Mouse (Mus musculus) intestine, embryonic 16.5 days (tissue): ENCODE measurements at regions not wholly inside any gene's neighbourhood (a gene's known extent, or its start where the extent isn't known, plus 50 kb on each side); places are given as distances from the start of the nearest gene placed in this dataset.

Experiments used
- ATAC-seq: fragments of 200-750 bp; cut with Nextera tagmentation; 2 replicates; pipeline ENCODE4 v1.8.0; 2017; ENCODE audit warnings: moderate TSS enrichment, moderate library complexity
- H3K27ac ChIP-seq: fragments of 300-500 bp; sonication (generic); 2 replicates; pipeline ENCODE4 v1.5.1; 2014; ENCODE audit warnings: mild to moderate bottlenecking, low read length
- H3K27me3 ChIP-seq: fragments of 300-500 bp; sonication (generic); replicated peaks from 2 replicates; pipeline ENCODE4 v1.6.1; 2014; ENCODE audit warnings: low read length, control low read depth, mixed read lengths; ENCODE audit not compliant: control insufficient read depth, insufficient read depth
- H3K36me3 ChIP-seq: fragments of 300-500 bp; sonication (generic); 2 replicates; pipeline ENCODE4 v1.6.1; 2014; ENCODE audit warnings: low read length, control low read depth; ENCODE audit not compliant: control insufficient read depth, insufficient read depth
- H3K4me1 ChIP-seq: fragments of 300-500 bp; sonication (generic); 2 replicates; pipeline ENCODE4 v1.6.1; 2014; ENCODE audit warnings: low read length, control low read depth, mixed read lengths; ENCODE audit not compliant: control insufficient read depth, insufficient read depth
- H3K4me2 ChIP-seq: fragments of 300-500 bp; sonication (generic); 2 replicates; pipeline ENCODE4 v1.6.1; 2014; ENCODE audit warnings: low read depth, low read length, control low read depth
- H3K4me3 ChIP-seq: fragments of 300-500 bp; sonication (generic); 2 replicates; pipeline ENCODE4 v1.5.1; 2014; ENCODE audit warnings: mild to moderate bottlenecking, low read length
- H3K9ac ChIP-seq: fragments of 300-500 bp; sonication (generic); 2 replicates; pipeline ENCODE4 v1.6.1; 2014; ENCODE audit warnings: low read depth, low read length
- H3K9me3 ChIP-seq: fragments of 300-500 bp; sonication (generic); 2 replicates; pipeline ENCODE4 v1.6.1; 2016; ENCODE audit warnings: low read length, control low read depth; ENCODE audit not compliant: control insufficient read depth
- WGBS: fragments of 180-500 bp; shearing (Covaris S2); extraction: QIAGEN DNeasy Blood & Tissue Kit; methylation state at CpG from one replicate; pipeline ENCODE4 v1.1.7; 2014; 5-methylcytosine and 5-hydroxymethylcytosine counted together

DNA sequence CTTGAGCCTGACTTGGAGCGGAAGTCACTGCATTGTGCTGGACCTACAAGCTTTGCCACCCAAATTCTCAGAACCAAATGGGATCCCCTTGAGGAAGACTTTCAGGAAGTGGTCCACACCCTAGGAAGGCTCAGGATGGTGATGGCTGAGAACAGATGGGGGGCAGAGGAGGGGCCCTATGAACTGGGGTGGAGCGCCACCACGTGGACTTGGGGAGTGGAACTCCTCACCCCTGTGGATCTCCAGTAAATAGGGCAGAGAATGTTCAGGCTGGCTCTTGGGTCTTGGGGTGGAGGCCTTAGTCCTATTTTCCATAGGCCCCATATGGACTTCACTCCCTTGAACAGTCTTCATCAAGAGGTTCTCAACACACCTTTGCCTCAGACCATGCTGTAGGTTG is 260.6 kb downstream of the Dysf start:
- Histone ChIP-seq H3K4me3 (no peak overlapping the region), H3K27ac (no peak overlapping the region), H3K9ac (no peak overlapping the region), H3K4me1 (peaks cover 28% of the 10 kb centered on the region), H3K27me3 (no peaks in the 10 kb centered on the region), H3K9me3 (no peaks in the 10 kb centered on the region), H3K36me3 (no peaks in the 10 kb centered on the region), H3K4me2 (no peak overlapping the region)
- WGBS: 68% methylated on average over 3 of the region's 3 CpGs
- no peak for ATAC-seq

DNA sequence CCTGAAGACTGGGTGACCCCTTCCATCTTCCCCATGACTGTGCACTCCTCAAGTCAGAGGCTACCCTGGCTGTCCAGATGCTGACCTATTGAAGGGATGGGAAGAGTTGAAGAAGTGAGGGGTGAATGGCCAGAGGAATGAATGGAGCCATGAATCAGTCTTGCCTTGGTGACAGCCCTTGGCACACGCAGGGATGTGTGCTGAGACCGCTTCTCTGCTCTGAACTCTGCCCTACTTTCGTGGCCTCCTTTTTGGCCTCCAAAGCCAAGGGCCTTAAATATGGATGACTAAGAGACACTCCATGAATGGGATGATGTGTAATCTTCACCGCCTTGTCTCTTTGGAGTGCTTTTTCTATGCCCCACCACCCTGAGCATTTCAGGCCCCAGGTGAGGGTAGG is 259.7 kb downstream of the Dysf start:
- WGBS: 94% methylated on average over 4 of the region's 4 CpGs
- H3K27ac ChIP-seq: no peak overlapping the region
- no peak overlapping the region for H3K9ac ChIP-seq
- no peaks in the 10 kb centered on the region for H3K27me3 ChIP-seq
- H3K4me2 ChIP-seq: no peak overlapping the region
- no peaks in the 10 kb centered on the region for H3K9me3 ChIP-seq
- ATAC-seq: no peak
- H3K4me1 ChIP-seq: peaks cover 27% of the 10 kb centered on the region
- no peaks in the 10 kb centered on the region for H3K36me3 ChIP-seq
- no peak overlapping the region for H3K4me3 ChIP-seq

DNA sequence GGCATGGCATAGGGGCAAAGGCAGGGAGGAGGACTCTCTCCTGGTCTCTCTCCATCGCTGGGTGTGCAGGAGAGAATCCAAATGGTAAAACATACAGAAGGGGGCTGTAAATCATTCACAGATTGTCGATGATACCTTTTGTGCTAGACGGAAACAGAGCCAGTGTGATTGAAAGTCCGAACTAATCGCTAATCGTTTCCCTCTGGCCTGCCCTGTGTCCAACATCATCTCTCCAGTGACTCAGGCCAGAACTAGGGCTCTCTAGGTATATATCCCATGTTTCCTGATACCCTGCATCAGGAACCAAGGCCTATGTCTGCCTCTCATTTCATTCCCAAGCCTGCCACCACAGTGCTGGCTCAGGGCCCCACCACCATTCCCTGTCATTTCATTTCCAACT is 259.1 kb downstream of the Dysf start:
- Histone ChIP-seq H3K36me3 (no peaks in the 10 kb centered on the region), H3K27me3 (no peaks in the 10 kb centered on the region), H3K9ac (no peak overlapping the region), H3K9me3 (no peaks in the 10 kb centered on the region), H3K27ac (no peak overlapping the region), H3K4me1 (peaks cover 22% of the 10 kb centered on the region), H3K4me3 (no peak overlapping the region), H3K4me2 (no peak overlapping the region)
- ATAC-seq: no peak
- WGBS: 58% methylated on average over 6 of the region's 6 CpGs

DNA sequence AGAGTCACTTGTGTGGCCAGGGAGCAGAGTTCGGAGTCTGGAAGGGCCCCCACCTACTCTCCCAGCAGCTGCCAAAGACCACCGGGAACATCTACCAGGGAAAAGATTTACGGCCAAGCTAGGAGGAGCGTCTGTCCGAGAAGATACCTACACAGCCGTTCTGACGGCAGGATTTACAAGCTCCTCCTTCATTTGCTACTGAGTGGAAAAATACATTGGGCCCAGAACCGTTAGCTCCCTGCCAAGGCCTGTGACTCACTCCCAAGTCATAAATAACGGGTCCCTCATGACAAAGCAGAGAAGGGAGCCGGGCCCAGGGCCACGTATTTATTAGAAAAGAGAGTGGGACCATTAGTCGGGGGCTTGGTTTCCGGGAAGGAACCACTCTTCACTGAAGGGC is 258.3 kb downstream of the Dysf start:
- Histone ChIP-seq H3K9ac (no peak overlapping the region), H3K4me3 (no peak overlapping the region), H3K27ac (no peak overlapping the region), H3K4me2 (no peak overlapping the region), H3K36me3 (no peaks in the 10 kb centered on the region), H3K4me1 (peaks cover 16% of the 10 kb centered on the region), H3K27me3 (no peaks in the 10 kb centered on the region), H3K9me3 (no peaks in the 10 kb centered on the region)
- WGBS: 32% methylated on average over 13 of the region's 13 CpGs
- ATAC-seq: peak; percentile 67

- H3K9me3 ChIP-seq: no peaks in the 10 kb centered on the region
- H3K9ac ChIP-seq: no peak overlapping the region
- 0 out of 2 replicates have a peak, but pooled peaks cover 7% of the 10 kb centered on the region for H3K4me1 ChIP-seq
- 83% methylated on average over 4 of the region's 4 CpGs for WGBS
- H3K36me3 ChIP-seq: no peaks in the 10 kb centered on the region
- ATAC-seq: no peak
- no peak overlapping the region for H3K27ac ChIP-seq
- no peak overlapping the region for H3K4me2 ChIP-seq
- H3K27me3 ChIP-seq: no peaks in the 10 kb centered on the region
- no peak overlapping the region for H3K4me3 ChIP-seq
Measured at GRCm38 (mm10) chr6:84264681-84265080, 256.3 kb downstream of the Dysf start.

- Histone ChIP-seq H3K27me3 (no peaks in the 10 kb centered on the region), H3K4me2 (no peak overlapping the region), H3K9ac (no peak overlapping the region), H3K4me1 (0 out of 2 replicates have a peak, but pooled peaks cover 7% of the 10 kb centered on the region), H3K4me3 (no peak overlapping the region), H3K27ac (no peak overlapping the region), H3K9me3 (no peaks in the 10 kb centered on the region), H3K36me3 (no peaks in the 10 kb centered on the region)
- WGBS: 53% methylated on average over 2 of the region's 2 CpGs
- no peak for ATAC-seq
Measured at GRCm38 (mm10) chr6:84263686-84264085, 255.3 kb downstream of the Dysf start.

DNA sequence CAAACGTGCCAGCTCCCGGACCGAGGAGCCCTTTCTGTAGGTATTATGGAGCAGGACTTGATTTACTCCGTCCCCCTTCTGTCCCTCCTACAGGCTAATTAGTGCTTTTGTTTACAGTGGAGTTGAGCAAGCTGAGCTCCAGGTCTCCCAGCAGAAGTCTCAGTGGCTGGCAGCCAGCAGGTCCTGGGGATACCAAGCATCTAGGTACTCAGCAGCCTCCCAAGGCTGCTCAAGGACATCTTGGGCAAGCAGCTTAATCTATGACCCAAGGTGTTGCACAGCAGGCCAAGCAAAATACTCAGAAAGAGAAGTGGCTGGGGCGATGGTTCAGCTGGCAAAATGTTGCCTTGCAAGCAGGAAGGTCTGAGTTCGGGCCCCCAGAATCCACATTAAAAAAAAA is 254.4 kb downstream of the Dysf start:
- no peak overlapping the region for H3K27ac ChIP-seq
- 40% methylated on average over 6 of the region's 6 CpGs for WGBS
- no peaks in the 10 kb centered on the region for H3K27me3 ChIP-seq
- H3K9me3 ChIP-seq: no peaks in the 10 kb centered on the region
- H3K36me3 ChIP-seq: no peaks in the 10 kb centered on the region
- 0 out of 2 replicates have a peak, but pooled peaks cover 7% of the 10 kb centered on the region for H3K4me1 ChIP-seq
- no peak overlapping the region for H3K4me2 ChIP-seq
- H3K4me3 ChIP-seq: no peak overlapping the region
- no peak overlapping the region for H3K9ac ChIP-seq
- ATAC-seq: no peak

GRCm38 (mm10) chr6:84261483-84261882 is 253.1 kb downstream of the Dysf start:
- no peak overlapping the region for H3K9ac ChIP-seq
- no peaks in the 10 kb centered on the region for H3K27me3 ChIP-seq
- H3K9me3 ChIP-seq: no peaks in the 10 kb centered on the region

More at GRCm38 (mm10) chr6:84261483-84261882, 253.1 kb downstream of the Dysf start:
- ATAC-seq: no peak
- Histone ChIP-seq H3K4me1 (no peaks in the 10 kb centered on the region), H3K4me3 (no peak overlapping the region), H3K27ac (no peak overlapping the region), H3K4me2 (no peak overlapping the region), H3K36me3 (no peaks in the 10 kb centered on the region)
- 92% methylated on average over 3 of the region's 3 CpGs for WGBS
